Mouse (Mus musculus) forebrain, postnatal 0 days (tissue): ENCODE measurements at regions not wholly inside any gene's neighbourhood (a gene's known extent, or its start where the extent isn't known, plus 50 kb on each side); places are given as distances from the start of the nearest gene placed in this dataset.

Experiments used
- ATAC-seq: fragments of 200-750 bp; cut with Nextera tagmentation; 2 replicates; pipeline ENCODE4 v1.8.0; 2017; ENCODE audit warnings: mild to moderate bottlenecking, moderate library complexity
- DNase-seq: peaks from one replicate; pipeline ENCODE4 v3.0.0-alpha.2; 2015
- H3K27ac ChIP-seq: fragments of 300-500 bp; sonication (generic); 2 replicates; pipeline ENCODE4 v1.5.1; 2014; ENCODE audit warnings: low read depth, mild to moderate bottlenecking, antibody characterized with exemption, low read length, moderate library complexity, mixed read lengths
- H3K27me3 ChIP-seq: fragments of 300-500 bp; sonication (generic); 2 replicates; pipeline ENCODE4 v1.6.1; 2014; ENCODE audit warnings: mild to moderate bottlenecking, low read length, mixed read lengths; ENCODE audit not compliant: insufficient read depth
- H3K36me3 ChIP-seq: fragments of 300-500 bp; sonication (generic); 2 replicates; pipeline ENCODE4 v1.6.1; 2014; ENCODE audit warnings: mild to moderate bottlenecking, moderate library complexity; ENCODE audit not compliant: insufficient read depth
- H3K4me1 ChIP-seq: fragments of 300-500 bp; sonication (generic); 2 replicates; pipeline ENCODE4 v1.6.1; 2014; ENCODE audit warnings: antibody characterized with exemption; ENCODE audit not compliant: insufficient read depth
- H3K4me2 ChIP-seq: fragments of 300-500 bp; sonication (generic); 2 replicates; pipeline ENCODE4 v1.6.1; 2014; ENCODE audit warnings: low read depth, mild to moderate bottlenecking, moderate library complexity
- H3K4me3 ChIP-seq: fragments of 300-500 bp; sonication (generic); 2 replicates; pipeline ENCODE4 v1.5.1; 2014; ENCODE audit warnings: low read depth, low read length, mixed read lengths
- H3K9ac ChIP-seq: fragments of 300-500 bp; sonication (generic); 2 replicates; pipeline ENCODE4 v1.6.1; 2014; ENCODE audit warnings: mild to moderate bottlenecking
- H3K9me3 ChIP-seq: fragments of 300-500 bp; sonication (generic); 2 replicates; pipeline ENCODE4 v1.6.1; 2016; ENCODE audit warnings: low read length
- CTCF ChIP-seq: sonication (generic); IDR thresholded peaks from 2 replicates; pipeline ENCODE4 v1.5.1; 2016; ENCODE audit warnings: antibody characterized with exemption, control low read depth, low read depth
- WGBS: fragments of 180-500 bp; shearing (Covaris S2); extraction: QIAGEN DNeasy Blood & Tissue Kit; methylation state at CpG from one replicate; pipeline ENCODE4 v1.1.7; 2014; 5-methylcytosine and 5-hydroxymethylcytosine counted together

GRCm38 (mm10) chr9:100404426-100404825 lies 82.2 kb downstream of the Il20rb start:
- no peak for ATAC-seq
- no peaks in the 10 kb centered on the region for H3K9me3 ChIP-seq
- no peak for DNase-seq
- H3K36me3 ChIP-seq, result no peaks in the 10 kb centered on the region
- 93% methylated on average over 5 of the region's 5 CpGs for WGBS
- H3K27me3 ChIP-seq, result no peaks in the 10 kb centered on the region
- no peak overlapping the region for H3K4me3 ChIP-seq
- H3K4me1 ChIP-seq, result no peaks in the 10 kb centered on the region
- H3K9ac ChIP-seq, result no peak overlapping the region
- TF ChIP-seq CTCF, result no peak
- H3K27ac ChIP-seq, result no peak overlapping the region
- H3K4me2 ChIP-seq, result no peak overlapping the region

- Histone ChIP-seq H3K4me3 (no peak overlapping the region), H3K9me3 (no peaks in the 10 kb centered on the region), H3K27me3 (no peaks in the 10 kb centered on the region), H3K4me1 (no peaks in the 10 kb centered on the region), H3K9ac (no peak overlapping the region), H3K27ac (no peak overlapping the region), H3K4me2 (no peak overlapping the region), H3K36me3 (no peaks in the 10 kb centered on the region)
- ATAC-seq (peak; percentile 82), DNase-seq (peak; percentile 86)
- TF ChIP-seq CTCF, result peak; percentile 77
- whole genome bisulfite sequencing, result 18% methylated on average over 8 of the region's 8 CpGs
Measured at GRCm38 (mm10) chr9:100400366-100400765, 86.2 kb downstream of the Il20rb start.

- no peak overlapping the region for H3K4me3 ChIP-seq
- H3K9ac ChIP-seq, result no peak overlapping the region
- no peak for TF ChIP-seq CTCF
- no peaks in the 10 kb centered on the region for H3K36me3 ChIP-seq
- H3K27me3 ChIP-seq, result no peaks in the 10 kb centered on the region
- WGBS, result 96% methylated on average over 7 of the region's 7 CpGs
- no peaks in the 10 kb centered on the region for H3K4me1 ChIP-seq
- H3K9me3 ChIP-seq, result no peaks in the 10 kb centered on the region
- no peak for DNase-seq
- no peak for ATAC-seq
- H3K4me2 ChIP-seq, result no peak overlapping the region
- H3K27ac ChIP-seq, result no peak overlapping the region
Measured at GRCm38 (mm10) chr9:100396340-100396910, 90.2 kb downstream of the Il20rb start.

GRCm38 (mm10) chr9:100395711-100396110 lies 90.9 kb downstream of the Il20rb start:
- Histone ChIP-seq H3K36me3 (no peaks in the 10 kb centered on the region), H3K9ac (no peak overlapping the region), H3K27ac (no peak overlapping the region), H3K9me3 (no peaks in the 10 kb centered on the region), H3K27me3 (no peaks in the 10 kb centered on the region), H3K4me1 (no peaks in the 10 kb centered on the region), H3K4me2 (no peak overlapping the region), H3K4me3 (no peak overlapping the region)
- WGBS, result 8% methylated on average over 5 of the region's 5 CpGs
- peak; percentile 86 for TF ChIP-seq CTCF
- ATAC-seq, result no peak
- DNase-seq, result peak; percentile 70

- Histone ChIP-seq H3K9me3 (no peaks in the 10 kb centered on the region), H3K4me1 (no peaks in the 10 kb centered on the region), H3K9ac (no peak overlapping the region), H3K4me2 (no peak overlapping the region), H3K27ac (no peak overlapping the region), H3K27me3 (0 out of 2 replicates have a peak, but pooled peaks cover under 1% of the 10 kb centered on the region), H3K4me3 (no peak overlapping the region), H3K36me3 (no peaks in the 10 kb centered on the region)
- no peak for ATAC-seq
- DNase-seq, result no peak
- TF ChIP-seq CTCF, result no peak
- 73% methylated on average over 1 of the region's 1 CpGs for WGBS
Measured at GRCm38 (mm10) chr9:100394632-100395031, 92.0 kb downstream of the Il20rb start.

- TF ChIP-seq CTCF, result no peak
- no peak overlapping the region for H3K4me3 ChIP-seq
- 74% methylated on average over 5 of the region's 5 CpGs for WGBS
- no peaks in the 10 kb centered on the region for H3K9me3 ChIP-seq
- no peak for DNase-seq
- peaks cover 4% of the 10 kb centered on the region; the same call in 1 of the 2 replicates for H3K27me3 ChIP-seq
- H3K27ac ChIP-seq, result no peak overlapping the region
- H3K4me1 ChIP-seq, result no peaks in the 10 kb centered on the region
- H3K4me2 ChIP-seq, result no peak overlapping the region
- ATAC-seq, result no peak
- H3K9ac ChIP-seq, result no peak overlapping the region
- H3K36me3 ChIP-seq, result no peaks in the 10 kb centered on the region
Measured at GRCm38 (mm10) chr9:100394166-100394565, 92.4 kb downstream of the Il20rb start.

GRCm38 (mm10) chr9:100392262-100392661 lies 94.3 kb downstream of the Il20rb start:
- no peak for DNase-seq
- no peak for TF ChIP-seq CTCF
- WGBS, result 37% methylated on average over 1 of the region's 1 CpGs
- Histone ChIP-seq H3K9me3 (no peaks in the 10 kb centered on the region), H3K36me3 (no peaks in the 10 kb centered on the region), H3K4me2 (no peak overlapping the region), H3K27me3 (peaks cover 4% of the 10 kb centered on the region; the same call in 1 of the 2 replicates), H3K4me1 (no peaks in the 10 kb centered on the region), H3K4me3 (no peak overlapping the region), H3K27ac (no peak overlapping the region), H3K9ac (no peak overlapping the region)
- no peak for ATAC-seq
